Comparison of ENCODE assay signal across 16 mouse cellular contexts in the genomic region with DNA sequence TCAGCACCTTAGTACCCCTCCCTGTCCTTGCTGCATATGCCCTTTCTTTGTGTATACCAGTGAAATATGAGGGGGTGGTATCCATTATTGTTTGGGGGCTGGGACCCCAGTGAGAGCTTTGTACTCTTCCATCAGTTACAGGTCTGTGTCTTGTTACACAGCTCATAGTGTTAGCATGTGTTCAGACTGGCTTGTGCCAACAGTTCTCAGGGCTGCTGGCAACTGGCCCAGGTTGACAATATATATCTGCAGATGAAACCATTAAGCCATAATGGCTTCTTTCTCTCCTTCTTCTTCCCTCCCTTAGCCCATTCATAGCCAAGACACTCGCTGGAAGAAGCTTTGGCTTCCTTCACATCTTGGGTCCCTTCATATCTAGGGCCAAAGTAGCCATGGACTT.
DNase-seq lines count a peak whose midpoint lies in the region; ATAC-seq and TF ChIP-seq lines count a peak whose summit lies in the region.
"Had no signal": no experiment of that assay in that cellular context is flagged by ENCODE, and none has a peak within 500 bp of the region (broad histone marks: within the 10 kb centered on the region; RNA-seq: fewer than 3 reads in every experiment).

No protein-coding gene starts in this region.

- no peak overlapping the region for H3K4me2 ChIP-seq in forebrain, embryonic 16.5 days (ENCODE audit: low read length)
- no peak overlapping the region for H3K4me2 ChIP-seq in forebrain, postnatal 0 days (ENCODE audit: low read depth)
- no peak overlapping the region for H3K4me2 ChIP-seq in midbrain, postnatal 0 days (ENCODE audit: low read depth, low read length, poor library complexity, severe bottlenecking)
- H3K4me2 ChIP-seq in midbrain, embryonic 15.5 days = no peak overlapping the region
- H3K4me2 ChIP-seq: lung, embryonic 15.5 days had no signal

- no peak overlapping the region for H3K9ac ChIP-seq in forebrain, embryonic 16.5 days (replicated peaks; ENCODE audit: low read depth, low read length)
- no peak overlapping the region for H3K9ac ChIP-seq in forebrain, postnatal 0 days
- no peak overlapping the region for H3K9ac ChIP-seq in midbrain, postnatal 0 days (replicated peaks; ENCODE audit: low read length, poor library complexity, severe bottlenecking)
- no peak overlapping the region for H3K9ac ChIP-seq in midbrain, embryonic 15.5 days
- H3K9ac ChIP-seq: lung, embryonic 15.5 days had no signal

- H3K27me3 ChIP-seq in forebrain, embryonic 16.5 days (replicated peaks; ENCODE audit: control insufficient read depth, insufficient read depth, low read length) = no peaks in the 10 kb centered on the region
- no peaks in the 10 kb centered on the region for H3K27me3 ChIP-seq in forebrain, postnatal 0 days (ENCODE audit: insufficient read depth, low read length)
- no peaks in the 10 kb centered on the region for H3K27me3 ChIP-seq in midbrain, postnatal 0 days (ENCODE audit: insufficient read depth, low read length)
- no peaks in the 10 kb centered on the region for H3K27me3 ChIP-seq in midbrain, embryonic 15.5 days (replicated peaks)
- H3K27me3 ChIP-seq: lung, embryonic 15.5 days had no signal

- H3K9me3 ChIP-seq in forebrain, embryonic 16.5 days (ENCODE audit: control insufficient read depth, low read length) = no peaks in the 10 kb centered on the region
- H3K9me3 ChIP-seq in forebrain, postnatal 0 days (ENCODE audit: low read length) = no peaks in the 10 kb centered on the region
- H3K9me3 ChIP-seq in midbrain, postnatal 0 days (ENCODE audit: low read length) = no peaks in the 10 kb centered on the region
- no peaks in the 10 kb centered on the region for H3K9me3 ChIP-seq in midbrain, embryonic 15.5 days
- H3K9me3 ChIP-seq: heart, embryonic 10.5 days; lung, embryonic 15.5 days had no signal

- H3K4me3 ChIP-seq in forebrain, embryonic 16.5 days (replicated peaks; ENCODE audit: low read length) = no peak overlapping the region
- H3K4me3 ChIP-seq in forebrain, postnatal 0 days (ENCODE audit: low read depth, low read length) = no peak overlapping the region
- H3K4me3 ChIP-seq in midbrain, postnatal 0 days (ENCODE audit: low read depth, low read length) = no peak overlapping the region
- H3K4me3 ChIP-seq in midbrain, embryonic 15.5 days = no peak overlapping the region
- H3K4me3 ChIP-seq: heart, embryonic 10.5 days; lung, embryonic 15.5 days had no signal

- no peaks in the 10 kb centered on the region for H3K36me3 ChIP-seq in forebrain, embryonic 16.5 days (ENCODE audit: control insufficient read depth, insufficient read depth)
- H3K36me3 ChIP-seq in forebrain, postnatal 0 days (ENCODE audit: insufficient read depth) = no peaks in the 10 kb centered on the region
- no peaks in the 10 kb centered on the region for H3K36me3 ChIP-seq in midbrain, postnatal 0 days (ENCODE audit: insufficient read depth, low read length)
- H3K36me3 ChIP-seq in midbrain, embryonic 15.5 days (replicated peaks) = no peaks in the 10 kb centered on the region
- H3K36me3 ChIP-seq: heart, embryonic 10.5 days; lung, embryonic 15.5 days had no signal

- no peak overlapping the region for H3K27ac ChIP-seq in forebrain, embryonic 16.5 days (ENCODE audit: low read length)
- H3K27ac ChIP-seq in forebrain, postnatal 0 days (ENCODE audit: low read depth, low read length) = no peak overlapping the region
- no peak overlapping the region for H3K27ac ChIP-seq in midbrain, postnatal 0 days (ENCODE audit: low read depth, low read length)
- H3K27ac ChIP-seq in midbrain, embryonic 15.5 days = no peak overlapping the region
- H3K27ac ChIP-seq: heart, embryonic 10.5 days; lung, embryonic 15.5 days; stomach, postnatal 0 days had no signal

- TF ChIP-seq CTCF in forebrain, postnatal 0 days (IDR thresholded peaks at IDR 0.05; ENCODE audit: low read depth) = no peak
- no peak for TF ChIP-seq CTCF in midbrain, postnatal 0 days (IDR thresholded peaks at IDR 0.05)

- no peak for DNase-seq in forebrain, postnatal 0 days
- DNase-seq in midbrain, postnatal 0 days (ENCODE audit: low spot score) = peak; percentile 81
- DNase-seq in cerebellum, adult 11-12 months = peak; percentile 66
- peak; percentile 71 to 75 for DNase-seq in cerebellum, postnatal 36 days
- DNase-seq in adrenal gland, adult 8-10 months = no peak
- DNase-seq: embryo, embryonic 11 days; gastrocnemius, postnatal 14 days; kidney, postnatal 10 days; layer of hippocampus, adult 9-11 months; thymus, postnatal 4 days had no signal

- peaks cover 4% of the 10 kb centered on the region for H3K4me1 ChIP-seq in forebrain, embryonic 16.5 days (replicated peaks; ENCODE audit: control insufficient read depth, insufficient read depth, low read length)
- no peaks in the 10 kb centered on the region; the same call in 1 of the 2 replicates for H3K4me1 ChIP-seq in forebrain, postnatal 0 days (ENCODE audit: insufficient read depth)
- no peaks in the 10 kb centered on the region for H3K4me1 ChIP-seq in midbrain, postnatal 0 days (ENCODE audit: insufficient read depth, low read length)
- peaks cover 9% of the 10 kb centered on the region for H3K4me1 ChIP-seq in midbrain, embryonic 15.5 days
- H3K4me1 ChIP-seq: heart, embryonic 10.5 days had no signal

- 25% methylated on average over 1 of the region's 1 CpGs for WGBS in forebrain, embryonic 16.5 days
- 36% methylated on average over 1 of the region's 1 CpGs for WGBS in forebrain, postnatal 0 days
- WGBS in midbrain, postnatal 0 days = 83% methylated on average over 1 of the region's 1 CpGs
- 68% methylated on average over 1 of the region's 1 CpGs for WGBS in midbrain, embryonic 15.5 days

- peak; percentile 38; the same call in 1 of the 2 replicates for ATAC-seq in forebrain, embryonic 16.5 days
- ATAC-seq in forebrain, postnatal 0 days = no peak
- ATAC-seq in midbrain, postnatal 0 days (ENCODE audit: low FRiP score) = no peak
- no peak for ATAC-seq in midbrain, embryonic 15.5 days (replicated peaks)
- ATAC-seq: intestine, embryonic 16.5 days had no signal

Comparison
In these comparisons a context has a peak if more than half of its experiments do, and no peak if none do; other contexts are left out.
1. DNase-seq: peak in midbrain, postnatal 0 days (single experiment), cerebellum, adult 11-12 months (single experiment) and cerebellum, postnatal 36 days (2 of 2); none in forebrain, postnatal 0 days (single experiment) and adrenal gland, adult 8-10 months (single experiment).